Mouse (Mus musculus): ENCODE data around the gene Syp. TPM values are rescaled to one million over a fixed set of nuclear protein-coding genes. Genes with fewer than 3 reads are reported as not detected.
A peak's percentile ranks its signal among the peaks of the same experiment; 100 is the strongest.

The Syp gene
- polyA plus RNA-seq, 1 experiment from 2014 or later: 39.9 TPM

GRCm38 (mm10) chrX:7665739-7666502 is 27.6 kb downstream of the Syp start:
- no peaks in the 10 kb centered on the region for H3K27me3 ChIP-seq
- H3K4me2 ChIP-seq (replicated peaks): no peak overlapping the region
- no peak overlapping the region for H3K27ac ChIP-seq (replicated peaks)
- H3K36me3 ChIP-seq: no peaks in the 10 kb centered on the region; the same call in 1 of the 2 replicates
- H3K4me3 ChIP-seq: no peak overlapping the region
- no peak overlapping the region for H3K9ac ChIP-seq (replicated peaks)
- WGBS: 77% methylated on average over 21 of the region's 21 CpGs
- H3K4me1 ChIP-seq: no peaks in the 10 kb centered on the region
- ATAC-seq (ENCODE audit: low FRiP score, low read depth): no peak
- no peaks in the 10 kb centered on the region for H3K9me3 ChIP-seq

DNA sequence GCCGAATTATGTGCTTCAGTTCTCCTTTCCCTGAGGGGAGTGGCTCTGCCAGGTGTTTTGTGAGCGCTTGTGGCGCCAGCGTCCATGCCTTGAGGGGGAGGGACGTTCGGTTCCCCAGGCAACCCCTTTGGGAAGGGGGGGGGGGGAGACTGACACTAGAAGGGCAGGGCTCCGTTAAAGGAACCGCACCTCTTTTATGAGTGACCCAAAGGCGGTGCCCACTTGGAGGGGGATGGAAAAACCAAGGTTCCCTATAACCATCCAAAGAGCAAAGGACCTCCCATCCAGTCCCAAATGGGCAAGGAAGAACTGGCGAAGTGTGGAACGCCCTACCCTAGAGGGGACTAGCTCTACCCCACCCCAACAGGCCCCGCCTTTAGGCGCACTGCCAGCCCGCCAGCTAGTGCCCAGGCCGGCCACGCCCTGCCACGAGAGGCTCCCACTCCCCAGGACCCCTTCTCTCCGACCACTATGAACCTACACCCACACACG is 32.2 kb downstream of the Syp start:
- peak; percentile 79 for ATAC-seq (ENCODE audit: low FRiP score, low read depth)
- no peak overlapping the region for H3K27ac ChIP-seq (replicated peaks)
- H3K4me1 ChIP-seq: no peaks in the 10 kb centered on the region
- H3K9me3 ChIP-seq: no peaks in the 10 kb centered on the region
- peaks cover 6% of the 10 kb centered on the region for H3K27me3 ChIP-seq
- H3K9ac ChIP-seq (replicated peaks): peak overlapping the region; percentile 24; the same call in 1 of the 2 replicates
- H3K36me3 ChIP-seq: no peaks in the 10 kb centered on the region; the same call in 1 of the 2 replicates
- H3K4me2 ChIP-seq (replicated peaks): peak overlapping the region; percentile 49
- H3K4me3 ChIP-seq: peak overlapping the region; percentile 39
- WGBS: 31% methylated on average over 19 of the region's 19 CpGs

DNA sequence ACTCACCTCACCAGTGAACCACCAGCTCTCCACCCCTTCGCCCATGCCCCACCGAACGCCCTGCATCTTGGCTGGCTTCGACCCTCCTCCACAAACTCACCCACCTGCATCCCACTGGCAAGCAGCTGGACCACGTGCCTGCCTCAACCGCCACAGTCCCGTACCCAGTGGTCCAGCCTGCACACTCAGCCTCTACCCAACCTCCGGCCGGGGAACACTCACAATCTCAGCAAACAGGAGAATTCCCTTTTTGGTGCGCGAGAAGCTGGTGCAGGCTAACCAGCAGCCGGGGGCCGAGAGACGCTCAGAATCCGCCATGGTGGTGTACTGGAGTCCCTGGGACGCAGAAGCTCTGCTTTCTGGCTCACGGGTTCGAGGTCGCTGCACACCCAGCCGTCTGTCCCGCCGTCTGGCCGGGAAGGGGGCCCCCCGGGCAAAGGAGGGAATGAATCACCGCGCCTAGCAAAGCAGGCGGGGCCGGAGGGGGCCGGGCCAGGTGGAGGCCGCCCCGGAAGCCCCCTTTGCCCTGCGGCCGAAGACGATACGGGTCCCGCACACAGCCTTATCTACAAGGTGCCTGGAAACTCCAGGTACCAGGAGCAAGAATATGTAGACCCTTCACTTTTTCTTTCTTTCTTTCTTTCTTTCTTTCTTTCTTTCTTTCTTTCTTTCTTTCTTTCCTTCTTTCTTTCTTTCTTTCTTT is 32.8 kb downstream of the Syp start, which contains the start of gene Plp2:
Plp2 (minus strand) TSS at position 470 of the 703 bp plus-strand sequence.
- WGBS: 18% methylated on average over 36 of the region's 36 CpGs
- H3K9me3 ChIP-seq: no peaks in the 10 kb centered on the region
- H3K9ac ChIP-seq (replicated peaks): peak within 1 kb of the TSS; percentile 24; the same call in 1 of the 2 replicates
- H3K4me1 ChIP-seq: no peaks in the 10 kb centered on the region
- no peak within 1 kb of the TSS for H3K27ac ChIP-seq (replicated peaks)
- no peaks in the 10 kb centered on the region; the same call in 1 of the 2 replicates for H3K36me3 ChIP-seq
- peaks cover 6% of the 10 kb centered on the region for H3K27me3 ChIP-seq
- peak within 1 kb of the TSS; percentile 39 for H3K4me3 ChIP-seq
- peak within 1 kb of the TSS; percentile 49 for H3K4me2 ChIP-seq (replicated peaks)
- ATAC-seq (ENCODE audit: low FRiP score, low read depth): peak; percentile 13

- Histone ChIP-seq H3K4me3 (no peak overlapping the region), H3K4me1 (no peaks in the 10 kb centered on the region), H3K4me2 (replicated peaks) (no peak overlapping the region), H3K36me3 (no peaks in the 10 kb centered on the region), H3K27me3 (peaks cover 6% of the 10 kb centered on the region), H3K27ac (replicated peaks) (no peak overlapping the region), H3K9me3 (no peaks in the 10 kb centered on the region), H3K9ac (replicated peaks) (no peak overlapping the region)
- 54% methylated on average over 6 of the region's 6 CpGs for WGBS
- no peak for ATAC-seq (ENCODE audit: low FRiP score, low read depth)
Measured at GRCm38 (mm10) chrX:7672739-7673138, 34.5 kb downstream of the Syp start.

DNA sequence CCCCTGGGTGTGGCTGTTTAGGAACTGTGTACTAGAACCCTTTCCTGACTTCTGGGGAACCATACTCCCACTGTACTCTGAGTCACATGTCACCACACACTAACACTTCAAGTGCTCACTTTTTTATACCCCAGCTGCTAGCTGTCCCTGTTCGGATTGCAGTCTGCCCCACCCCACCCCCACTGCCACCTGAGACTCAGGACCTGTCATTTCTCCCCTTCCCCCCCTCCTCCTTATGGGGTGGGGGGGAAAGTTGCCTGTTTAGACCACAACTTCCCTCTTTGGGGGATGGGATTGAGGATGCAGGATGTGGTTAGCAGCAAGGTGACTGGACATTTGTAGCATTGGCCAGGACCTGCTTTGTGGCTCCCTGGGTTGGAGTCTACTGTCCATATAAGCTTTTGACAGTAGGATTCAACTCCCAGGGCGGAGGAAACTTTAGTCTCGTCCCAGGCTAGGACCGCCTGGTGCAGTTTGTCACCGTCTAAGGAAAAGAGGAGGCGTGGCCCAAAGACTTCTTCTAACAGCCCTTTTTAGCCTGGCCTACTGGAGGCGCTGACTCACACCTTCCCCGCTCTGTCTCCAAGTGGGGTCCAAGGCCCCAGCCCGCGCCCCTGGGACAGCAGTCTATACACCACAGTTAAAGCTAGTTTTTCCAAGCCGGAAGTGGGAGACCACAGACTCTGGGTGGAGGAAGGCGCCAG is 35.5 kb downstream of the Syp start:
- Histone ChIP-seq H3K27ac (replicated peaks) (no peak overlapping the region), H3K4me1 (no peaks in the 10 kb centered on the region), H3K27me3 (peaks cover 6% of the 10 kb centered on the region), H3K9ac (replicated peaks) (no peak overlapping the region), H3K9me3 (no peaks in the 10 kb centered on the region), H3K36me3 (no peaks in the 10 kb centered on the region), H3K4me3 (no peak overlapping the region), H3K4me2 (replicated peaks) (0 out of 2 replicates have a peak overlapping the region, but pooled peaks have one; percentile 37)
- WGBS: 39% methylated on average over 12 of the region's 12 CpGs
- no peak for ATAC-seq (ENCODE audit: low FRiP score, low read depth)

- Histone ChIP-seq H3K36me3 (no peaks in the 10 kb centered on the region), H3K4me2 (replicated peaks) (peak overlapping the region; percentile 37), H3K9me3 (no peaks in the 10 kb centered on the region), H3K4me3 (peak overlapping the region; percentile 19), H3K27ac (replicated peaks) (no peak overlapping the region), H3K27me3 (peaks cover 6% of the 10 kb centered on the region), H3K9ac (replicated peaks) (no peak overlapping the region), H3K4me1 (no peaks in the 10 kb centered on the region)
- ATAC-seq (ENCODE audit: low FRiP score, low read depth): no peak
- WGBS: 37% methylated on average over 28 of the region's 28 CpGs
Measured at GRCm38 (mm10) chrX:7674284-7675000, 36.2 kb downstream of the Syp start.

GRCm38 (mm10) chrX:7675001-7675380 is 36.7 kb downstream of the Syp start:
- Histone ChIP-seq H3K36me3 (no peaks in the 10 kb centered on the region), H3K27ac (replicated peaks) (no peak overlapping the region), H3K4me1 (no peaks in the 10 kb centered on the region), H3K9ac (replicated peaks) (no peak overlapping the region), H3K4me3 (peak overlapping the region; percentile 19), H3K4me2 (replicated peaks) (peak overlapping the region; percentile 37), H3K27me3 (peaks cover 6% of the 10 kb centered on the region), H3K9me3 (no peaks in the 10 kb centered on the region)
- no peak for ATAC-seq (ENCODE audit: low FRiP score, low read depth)
- 27% methylated on average over 10 of the region's 10 CpGs for WGBS

GRCm38 (mm10) chrX:7678986-7679385 is 40.7 kb downstream of the Syp start:
- no peak overlapping the region for H3K4me3 ChIP-seq
- H3K27ac ChIP-seq (replicated peaks): no peak overlapping the region
- no peak overlapping the region for H3K4me2 ChIP-seq (replicated peaks)
- no peaks in the 10 kb centered on the region for H3K4me1 ChIP-seq
- ATAC-seq (ENCODE audit: low FRiP score, low read depth): no peak
- H3K36me3 ChIP-seq: no peaks in the 10 kb centered on the region
- peaks cover 4% of the 10 kb centered on the region for H3K27me3 ChIP-seq
- no peaks in the 10 kb centered on the region for H3K9me3 ChIP-seq
- WGBS: 57% methylated on average over 3 of the region's 3 CpGs
- H3K9ac ChIP-seq (replicated peaks): no peak overlapping the region

DNA sequence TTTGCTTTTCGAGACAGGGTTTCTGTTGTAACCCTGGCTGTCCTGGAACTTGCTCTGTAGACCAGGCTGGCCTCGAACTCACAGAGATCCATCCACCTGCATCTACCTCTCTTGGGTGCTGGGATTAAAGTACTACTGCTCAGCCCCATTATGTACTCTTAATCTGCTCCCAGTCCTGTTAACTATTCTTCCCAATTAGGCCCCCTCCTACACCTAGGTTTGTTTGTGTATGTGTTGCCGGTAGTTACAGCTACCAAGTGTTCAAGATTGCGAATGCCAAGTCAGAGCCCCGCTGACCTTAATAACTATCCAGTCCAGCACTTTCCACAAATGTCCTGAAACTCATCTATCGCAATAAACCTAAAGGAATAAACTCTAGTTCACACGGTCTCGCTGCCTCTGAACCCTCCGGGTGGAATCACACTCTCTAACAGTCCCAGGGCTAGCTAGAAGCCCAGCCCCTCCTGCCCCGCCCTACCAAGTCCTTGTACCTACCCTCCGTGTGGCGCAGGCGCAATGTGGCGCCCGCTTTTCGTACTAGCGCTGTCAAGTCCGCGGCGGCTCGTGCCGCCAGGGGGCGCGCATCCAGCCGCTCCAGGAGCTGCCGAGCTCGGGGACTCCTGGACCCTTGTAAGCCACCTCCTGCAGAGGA is 41.3 kb downstream of the Syp start:
- WGBS: 22% methylated on average over 27 of the region's 27 CpGs
- no peaks in the 10 kb centered on the region for H3K4me1 ChIP-seq
- no peaks in the 10 kb centered on the region for H3K36me3 ChIP-seq
- no peak overlapping the region for H3K9ac ChIP-seq (replicated peaks)
- H3K4me2 ChIP-seq (replicated peaks): peak overlapping the region; percentile 49
- no peak overlapping the region for H3K27ac ChIP-seq (replicated peaks)
- H3K9me3 ChIP-seq: no peaks in the 10 kb centered on the region
- H3K4me3 ChIP-seq: peak overlapping the region; percentile 28
- ATAC-seq (ENCODE audit: low FRiP score, low read depth): peak; percentile 93
- H3K27me3 ChIP-seq: peaks cover 4% of the 10 kb centered on the region

DNA sequence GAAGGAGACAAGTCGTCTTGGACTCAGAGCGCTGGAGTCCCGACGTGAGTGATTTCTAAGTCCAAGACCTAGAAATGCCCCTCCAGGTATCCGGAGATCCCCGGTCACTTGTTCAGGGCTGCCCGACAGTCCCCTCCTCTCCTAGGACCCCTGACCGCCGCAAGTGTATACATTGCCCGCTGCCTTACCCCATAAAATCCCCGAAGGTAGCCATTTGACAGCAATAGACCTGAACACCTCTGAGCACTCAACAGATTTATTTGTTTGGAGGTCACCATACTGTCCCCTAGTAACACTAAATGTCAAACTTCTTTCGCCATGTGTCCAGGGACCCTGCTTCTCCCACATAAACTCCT is 41.8 kb downstream of the Syp start:
- Histone ChIP-seq H3K4me1 (no peaks in the 10 kb centered on the region), H3K9me3 (no peaks in the 10 kb centered on the region), H3K4me2 (replicated peaks) (peak overlapping the region; percentile 49), H3K27me3 (peaks cover under 1% of the 10 kb centered on the region), H3K27ac (replicated peaks) (no peak overlapping the region), H3K36me3 (no peaks in the 10 kb centered on the region), H3K4me3 (peak overlapping the region; percentile 28), H3K9ac (replicated peaks) (no peak overlapping the region)
- 21% methylated on average over 12 of the region's 12 CpGs for WGBS
- peak; percentile 63 for ATAC-seq (ENCODE audit: low FRiP score, low read depth)

DNA sequence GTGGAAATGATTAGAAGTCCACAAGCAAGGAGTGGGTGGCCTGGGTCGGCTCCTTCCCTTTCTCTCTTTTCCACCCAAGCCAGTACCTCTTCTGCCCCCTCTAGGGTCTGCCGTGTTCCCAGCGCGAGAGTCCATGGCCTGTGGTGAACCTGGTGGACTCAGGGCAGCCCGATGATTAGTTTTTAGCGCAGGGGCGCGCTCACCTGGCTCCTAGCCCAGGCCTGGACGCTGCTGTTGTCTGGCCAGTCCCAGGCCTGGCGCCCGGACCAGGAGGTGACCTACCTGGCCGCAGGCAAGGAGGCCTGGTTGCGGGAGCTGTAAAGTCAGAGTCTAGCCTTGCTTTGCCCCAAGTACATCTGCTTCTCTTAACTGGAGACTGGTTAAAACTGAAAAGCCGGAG is 42.6 kb downstream of the Syp start, which contains the start of gene Magix:
Magix (minus strand) TSS at position 388 of the 400 bp plus-strand sequence.
- Histone ChIP-seq H3K4me3 (peak within 1 kb of the TSS; percentile 28), H3K27ac (replicated peaks) (no peak within 1 kb of the TSS), H3K36me3 (no peaks in the 10 kb centered on the region), H3K4me1 (no peaks in the 10 kb centered on the region), H3K9me3 (no peaks in the 10 kb centered on the region), H3K27me3 (no peaks in the 10 kb centered on the region), H3K4me2 (replicated peaks) (peak within 1 kb of the TSS; percentile 49), H3K9ac (replicated peaks) (no peak within 1 kb of the TSS)
- 68% methylated on average over 14 of the region's 14 CpGs for WGBS
- no peak for ATAC-seq (ENCODE audit: low FRiP score, low read depth)
